Mouse (Mus musculus): ENCODE results near the gene Adamtsl1.

The Adamtsl1 gene

DNA sequence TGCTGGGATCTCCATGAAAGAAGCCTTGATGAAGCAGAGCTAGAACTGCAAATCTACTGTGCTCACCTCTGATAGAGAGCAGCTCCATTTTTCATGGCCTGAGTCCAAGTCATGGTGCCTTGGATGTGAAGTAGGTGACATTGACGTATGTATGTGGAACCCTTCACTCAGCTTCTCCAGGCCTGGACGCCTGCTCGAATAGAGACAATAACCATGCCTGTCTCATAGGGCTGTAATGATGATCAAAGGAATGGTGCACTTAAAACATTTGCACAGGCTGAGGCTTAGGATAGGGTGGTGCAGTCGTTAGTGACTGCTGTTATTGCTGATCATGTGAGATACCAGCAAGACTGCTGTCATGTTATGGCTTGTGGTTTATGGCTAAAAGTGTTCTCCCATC, 801.1 kb downstream of the Adamtsl1 start:
- DNase-seq (ENCODE audit: low spot score): no peak

DNA sequence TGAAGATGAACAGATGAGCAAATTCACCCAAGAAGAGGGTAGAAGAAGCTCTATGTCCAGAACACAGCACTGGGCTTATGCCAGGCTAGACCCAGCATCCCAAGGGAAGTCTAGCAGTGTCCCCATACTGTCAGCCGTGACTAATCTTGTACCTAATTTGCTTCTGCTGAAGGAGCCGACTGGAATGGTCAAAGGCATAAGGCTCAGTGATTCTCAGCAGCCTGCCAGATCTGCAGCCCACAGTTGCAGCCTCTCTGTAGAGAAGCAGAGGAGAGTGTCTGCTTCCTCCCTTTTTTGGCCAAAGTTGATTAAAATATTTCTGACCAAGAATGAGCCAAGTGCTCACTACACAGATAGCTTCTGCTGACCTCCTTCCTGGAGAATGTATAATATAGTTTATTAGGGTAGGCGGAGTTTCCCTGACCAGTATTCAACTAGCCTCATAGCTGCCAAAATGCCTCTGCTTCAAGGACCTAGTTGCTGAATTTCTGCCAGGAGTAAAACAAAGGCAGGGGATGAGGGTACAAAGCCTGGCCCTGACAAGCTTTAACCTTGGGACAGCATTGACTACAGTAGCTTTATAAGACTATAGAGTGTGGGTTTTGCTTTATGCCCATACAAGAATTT, 804.1 kb downstream of the Adamtsl1 start:
- no peak for DNase-seq (ENCODE audit: low spot score)

DNA sequence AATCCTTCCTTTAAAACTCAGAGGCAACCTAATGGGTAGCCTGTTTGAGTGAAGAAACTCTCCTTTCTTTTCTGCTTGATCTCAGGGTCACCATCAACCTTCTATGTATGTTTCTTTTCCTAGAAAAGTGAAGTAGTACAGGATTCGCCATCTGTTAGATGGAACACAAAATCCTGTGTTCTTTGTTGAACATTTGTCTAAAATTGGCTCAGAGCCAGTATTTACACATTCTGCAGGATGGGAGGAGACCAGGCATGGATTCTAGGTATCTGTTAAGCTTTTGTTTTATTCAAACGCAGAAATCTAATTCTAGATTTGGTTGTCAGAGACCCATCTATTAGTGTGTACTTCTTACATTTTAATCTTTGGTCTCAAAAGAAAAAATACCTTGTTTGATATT, 811.4 kb downstream of the Adamtsl1 start:
- DNase-seq (ENCODE audit: low spot score): no peak

DNA sequence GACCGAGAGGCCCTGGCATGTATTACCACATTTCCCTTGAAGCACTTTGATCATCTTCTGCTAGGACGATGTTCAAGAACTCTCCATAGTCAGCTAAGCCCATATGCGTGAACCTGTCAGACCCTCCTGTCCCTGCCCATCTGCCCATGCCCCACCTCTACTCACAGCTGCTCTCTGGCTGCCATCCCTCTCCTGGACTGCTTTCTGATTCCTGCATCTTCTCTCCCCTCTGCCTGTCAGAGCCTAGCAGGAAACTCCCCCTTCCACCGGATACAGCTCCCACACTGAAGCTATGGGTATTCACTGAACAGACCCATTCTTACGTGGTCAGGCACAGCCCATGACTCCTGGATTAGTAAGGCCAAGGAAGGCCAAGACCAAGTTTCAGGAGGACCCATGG, 812.0 kb downstream of the Adamtsl1 start:
- no peak for DNase-seq (ENCODE audit: low spot score)

DNA sequence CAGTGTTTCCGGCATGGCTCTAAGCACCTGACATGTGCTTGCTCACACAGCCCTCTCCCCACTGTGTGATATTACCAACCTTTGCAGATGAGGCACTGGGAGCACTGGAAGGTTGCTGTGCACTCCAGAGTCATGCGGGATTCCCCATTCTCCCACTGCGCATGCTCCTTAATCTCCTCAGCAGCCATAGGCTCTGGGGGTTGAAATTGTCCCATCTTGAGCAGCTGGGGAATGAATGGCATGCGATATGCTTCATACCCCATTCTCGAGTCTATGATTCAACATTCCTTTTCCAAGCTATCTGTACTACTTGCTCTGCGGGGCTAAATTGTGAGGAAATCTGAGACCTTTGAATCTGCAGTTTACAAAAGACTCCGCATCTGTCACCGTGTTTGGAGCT, 812.7 kb downstream of the Adamtsl1 start:
- DNase-seq (ENCODE audit: low spot score): no peak

DNA sequence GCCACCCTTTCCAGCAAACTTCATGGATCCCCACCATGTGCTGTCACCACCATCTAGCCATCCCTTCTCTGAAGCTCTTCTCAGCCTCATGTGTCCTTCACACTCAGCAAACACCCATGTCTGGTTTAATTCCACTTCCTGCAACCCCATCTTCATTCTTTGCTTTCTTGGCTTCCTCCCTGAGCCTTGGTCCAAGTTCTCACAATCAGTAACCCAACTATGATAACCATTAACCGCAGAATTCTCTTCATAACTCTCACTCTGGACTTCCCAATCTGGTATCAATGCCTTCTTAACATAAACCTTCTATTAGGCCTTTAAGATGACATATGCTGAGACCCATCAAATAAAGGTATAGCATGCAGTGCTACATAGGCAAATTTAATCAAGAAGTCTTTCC, 815.5 kb downstream of the Adamtsl1 start:
- DNase-seq (ENCODE audit: low spot score): no peak

DNA sequence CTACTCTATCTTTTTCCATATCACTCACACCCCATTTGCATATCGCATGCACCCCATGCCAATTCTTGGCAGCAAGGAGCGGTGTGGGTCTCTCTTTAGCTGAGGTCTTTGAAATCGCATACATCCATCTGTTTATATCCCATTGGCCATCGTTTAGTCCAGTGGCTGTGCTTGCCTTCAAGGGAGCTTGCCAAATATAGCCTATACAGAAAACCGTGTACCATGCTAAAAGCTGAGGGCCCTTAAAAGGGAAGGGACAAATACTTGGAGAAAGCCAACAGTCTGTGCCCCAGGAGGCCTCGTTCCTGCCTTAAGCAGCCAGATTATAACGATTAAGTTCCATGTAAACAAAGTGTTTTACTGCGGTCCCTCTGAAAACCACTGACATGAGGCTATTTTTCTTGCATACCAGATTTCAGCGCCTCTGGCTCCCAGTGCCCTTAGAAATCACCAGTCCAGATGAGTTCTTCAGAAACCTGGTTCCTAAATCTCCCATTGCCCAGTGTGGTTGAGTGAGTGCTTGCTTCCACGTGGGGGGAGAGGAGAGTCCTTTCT, 822.0 kb downstream of the Adamtsl1 start:
- no peak for DNase-seq (ENCODE audit: low spot score)

DNA sequence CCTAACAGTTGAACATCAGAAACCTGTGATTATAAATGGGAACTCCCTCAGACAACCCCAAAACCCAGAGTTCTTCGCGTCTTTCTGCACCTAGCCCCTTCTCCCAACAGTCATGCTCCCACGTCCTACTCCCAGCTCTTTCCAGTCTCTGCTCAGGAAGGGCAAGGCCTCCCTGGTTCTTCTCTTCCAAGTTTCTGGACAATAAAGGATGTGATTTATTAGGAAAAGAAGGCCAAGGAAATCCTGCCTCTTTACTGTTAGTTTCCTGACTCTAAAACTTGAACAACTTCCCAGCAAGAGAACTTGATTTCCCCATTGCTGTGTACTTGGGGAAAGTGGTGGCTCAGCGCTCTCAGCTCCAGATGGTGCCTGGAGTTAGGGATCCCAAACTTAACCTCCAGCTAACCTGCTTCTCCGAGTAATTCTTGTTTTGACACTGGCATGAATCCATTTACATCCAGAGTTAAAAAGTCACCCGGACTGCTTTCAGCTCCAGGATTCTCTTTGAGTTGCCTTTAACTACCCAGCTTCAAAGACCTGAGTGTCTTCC, 823.3 kb downstream of the Adamtsl1 start:
- no peak for DNase-seq (ENCODE audit: low spot score)

DNA sequence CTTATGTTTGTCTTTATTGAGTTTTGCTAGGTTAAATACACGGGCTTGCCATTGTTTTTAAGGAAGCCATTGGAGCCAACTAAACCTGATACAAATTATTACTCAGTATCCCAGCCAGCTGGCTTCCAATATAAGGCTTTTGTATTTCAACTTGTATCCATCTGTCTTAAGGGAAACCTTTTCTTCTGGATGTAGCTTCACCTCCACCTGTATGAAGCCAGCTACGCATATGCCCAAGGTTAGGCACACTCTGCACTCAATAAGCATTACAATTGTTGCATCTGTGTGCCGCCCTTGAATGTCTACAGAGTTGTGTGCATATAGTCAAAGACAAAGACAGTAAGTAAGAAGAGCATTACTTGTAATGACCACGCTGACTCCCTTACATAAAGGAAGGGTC, 835.4 kb downstream of the Adamtsl1 start:
- no peak for DNase-seq (ENCODE audit: low spot score)

DNA sequence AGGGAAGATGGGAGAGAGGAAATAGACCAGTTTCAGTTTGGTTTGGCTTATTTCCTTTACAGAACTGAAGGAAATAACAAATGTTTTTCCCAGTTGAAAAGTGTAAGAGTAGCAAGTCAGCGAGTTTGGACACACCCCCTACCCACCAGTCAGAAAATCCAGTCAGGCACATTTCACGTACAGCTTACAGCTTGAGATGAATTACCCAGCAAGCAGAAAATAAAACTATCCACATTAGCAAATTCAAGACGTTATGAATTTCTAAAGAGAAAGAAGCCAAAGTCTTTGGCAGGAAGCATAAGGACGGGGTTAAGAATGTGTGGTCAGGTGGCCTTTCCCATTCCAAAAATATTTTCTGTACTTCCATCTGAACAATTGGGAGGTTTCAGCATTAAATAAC, 838.1 kb downstream of the Adamtsl1 start:
- DNase-seq (ENCODE audit: low spot score): no peak

DNA sequence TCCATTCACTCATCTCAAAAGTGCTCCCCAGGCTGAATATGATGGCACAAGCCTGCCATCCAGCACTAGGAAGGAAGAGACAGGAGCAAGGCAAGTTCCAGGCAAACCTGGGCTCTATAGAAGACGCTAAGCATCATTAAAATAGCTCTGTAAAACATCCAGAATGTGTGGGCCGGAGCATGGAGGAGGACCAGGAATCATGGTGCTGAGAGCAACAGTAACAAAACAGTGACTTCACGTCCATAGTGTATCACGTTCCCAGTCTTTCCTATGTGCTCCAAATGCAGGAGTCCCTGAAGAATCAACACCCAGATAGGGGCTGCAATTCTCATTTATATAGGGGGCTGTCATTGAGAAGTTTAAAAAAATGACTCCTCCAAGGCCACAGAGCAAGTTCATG, 839.6 kb downstream of the Adamtsl1 start:
- DNase-seq (ENCODE audit: low spot score): no peak

DNA sequence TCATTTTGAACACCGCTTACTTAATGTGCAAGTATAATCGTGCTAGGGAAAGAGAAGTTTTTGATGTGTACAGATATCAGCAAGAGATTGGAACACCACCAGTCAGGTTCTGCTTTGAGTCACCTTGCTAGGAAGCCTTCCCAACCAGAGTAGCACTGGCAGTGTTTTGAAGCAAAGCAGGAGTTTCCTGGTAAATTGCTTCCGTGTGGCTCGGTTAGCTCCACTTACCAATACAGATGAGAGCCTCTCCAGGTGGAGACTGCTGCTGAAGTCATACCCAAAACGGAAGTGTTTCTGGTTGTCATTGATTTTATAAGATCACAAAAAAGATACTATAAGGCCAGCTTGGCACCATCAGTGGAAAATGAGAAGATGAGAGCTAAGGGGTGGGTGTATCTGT, 845.4 kb downstream of the Adamtsl1 start:
- DNase-seq (ENCODE audit: low spot score): no peak

DNA sequence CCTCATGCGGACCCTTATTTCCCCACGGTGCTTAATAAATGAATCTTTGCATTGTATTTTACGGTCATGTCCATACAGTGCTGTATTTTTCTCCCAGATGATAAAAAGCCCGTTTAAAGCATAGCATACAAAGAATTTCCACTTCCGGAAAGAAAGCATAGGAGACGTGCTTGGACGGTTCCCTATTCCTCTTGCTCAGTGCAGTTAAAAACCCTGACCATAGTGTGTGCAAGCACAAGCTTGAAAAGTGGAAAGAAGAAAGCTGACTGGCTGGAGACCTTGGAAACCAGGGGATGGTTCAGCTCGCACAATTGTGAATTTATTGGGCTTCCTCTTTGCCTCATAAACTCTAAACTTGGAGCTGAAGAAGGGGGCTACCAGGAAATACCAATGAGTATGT, 855.1 kb downstream of the Adamtsl1 start:
- no peak for DNase-seq (ENCODE audit: low spot score)

DNA sequence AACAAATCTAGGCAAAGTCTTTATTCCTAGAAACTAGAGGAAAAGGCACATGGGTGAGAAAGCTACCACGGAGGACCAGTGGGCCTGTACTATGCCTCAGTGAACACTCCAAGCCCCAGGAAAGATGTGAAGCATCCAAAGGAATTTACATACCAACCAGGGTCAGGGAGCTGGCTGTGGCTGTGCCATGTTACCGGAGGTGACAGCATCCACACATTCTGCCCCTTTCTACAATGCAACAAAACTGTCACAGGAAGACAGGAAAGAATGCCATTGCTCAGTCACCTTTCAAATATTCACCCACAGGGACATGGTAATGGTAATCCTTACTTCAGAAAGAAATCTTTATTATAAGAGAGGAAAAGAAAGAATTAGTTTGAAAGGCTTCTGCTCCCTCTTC, 859.2 kb downstream of the Adamtsl1 start:
- DNase-seq (ENCODE audit: low spot score): no peak

DNA sequence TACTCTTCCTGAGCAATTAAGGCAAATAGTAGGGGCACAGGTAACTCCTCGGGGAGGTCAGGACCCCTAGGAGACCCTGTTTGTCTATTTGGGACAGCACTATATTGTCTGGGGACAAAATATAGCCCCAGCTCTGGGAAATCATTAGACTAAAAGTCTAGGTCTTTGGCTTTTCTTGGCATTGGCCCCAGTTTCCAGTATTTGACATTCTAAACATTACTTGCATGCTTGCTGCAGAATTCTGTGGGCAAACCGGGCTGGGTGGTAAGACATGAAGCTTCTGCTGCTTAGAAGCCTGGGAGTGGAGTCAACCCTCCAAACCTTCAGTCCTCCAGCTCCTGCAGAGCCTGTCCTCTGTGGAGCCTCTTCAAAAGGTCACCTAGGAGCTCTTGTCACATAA, 869.2 kb downstream of the Adamtsl1 start:
- DNase-seq (ENCODE audit: low spot score): no peak

DNA sequence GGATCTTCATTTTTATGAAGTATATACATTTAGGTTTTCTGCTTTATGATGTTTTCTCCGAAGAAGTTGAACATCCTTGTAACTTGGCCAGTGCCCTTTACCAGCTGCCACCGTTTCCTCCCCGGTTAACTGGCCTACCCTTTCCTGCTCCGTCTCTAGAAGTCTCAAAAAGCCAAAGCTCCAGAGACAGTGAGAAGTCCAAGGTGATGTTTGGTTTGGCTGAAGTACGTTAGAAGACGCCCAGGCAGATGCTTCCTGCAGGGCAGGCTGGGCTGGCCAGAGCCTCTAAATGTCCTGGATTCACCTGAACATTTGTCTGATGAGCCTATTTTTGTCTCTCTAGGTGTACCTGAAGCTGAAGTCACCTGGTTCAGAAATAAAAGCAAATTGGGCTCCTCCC, 871.1 kb downstream of the Adamtsl1 start:
- no peak for DNase-seq (ENCODE audit: low spot score)

DNA sequence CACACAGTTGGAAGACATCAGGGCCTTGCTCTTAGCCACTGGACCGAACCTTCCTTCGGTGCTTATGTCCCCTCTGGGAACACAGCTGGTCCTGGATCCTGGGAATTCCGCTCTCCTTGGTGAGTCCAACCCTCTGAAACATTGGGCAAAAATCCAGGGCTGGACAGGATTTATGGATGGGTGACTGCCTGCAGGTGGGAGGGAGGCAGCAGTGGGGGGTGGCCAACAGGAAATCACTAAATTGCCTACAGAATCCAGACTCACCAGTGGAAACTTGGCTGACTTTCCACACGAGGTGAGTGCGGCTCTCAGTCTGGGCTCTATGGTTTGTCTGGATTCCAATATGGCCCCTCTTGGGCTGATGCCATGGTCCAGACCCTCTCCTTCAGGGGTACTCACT, 874.5 kb downstream of the Adamtsl1 start:
- no peak for DNase-seq (ENCODE audit: low spot score)

DNA sequence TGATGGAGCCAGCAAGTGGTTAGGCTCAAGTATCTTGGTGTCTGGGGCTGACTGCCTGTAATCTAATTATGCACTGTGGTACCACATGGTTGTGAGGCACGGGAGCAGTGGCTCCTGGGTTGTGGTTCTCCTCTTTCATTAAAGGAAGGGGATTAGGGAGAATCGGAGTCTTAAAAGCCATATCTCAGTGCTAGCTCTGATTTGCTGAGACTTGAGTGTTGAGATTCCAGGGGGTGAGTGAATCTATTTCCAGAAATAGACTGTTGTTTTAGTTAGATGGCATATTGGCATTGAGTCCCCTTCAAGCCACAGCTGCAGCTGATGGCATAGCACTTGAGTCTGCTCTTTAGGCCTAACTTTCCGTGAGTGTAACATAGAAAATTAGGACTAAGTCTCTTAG, 877.2 kb downstream of the Adamtsl1 start:
- DNase-seq (ENCODE audit: low spot score): no peak

DNA sequence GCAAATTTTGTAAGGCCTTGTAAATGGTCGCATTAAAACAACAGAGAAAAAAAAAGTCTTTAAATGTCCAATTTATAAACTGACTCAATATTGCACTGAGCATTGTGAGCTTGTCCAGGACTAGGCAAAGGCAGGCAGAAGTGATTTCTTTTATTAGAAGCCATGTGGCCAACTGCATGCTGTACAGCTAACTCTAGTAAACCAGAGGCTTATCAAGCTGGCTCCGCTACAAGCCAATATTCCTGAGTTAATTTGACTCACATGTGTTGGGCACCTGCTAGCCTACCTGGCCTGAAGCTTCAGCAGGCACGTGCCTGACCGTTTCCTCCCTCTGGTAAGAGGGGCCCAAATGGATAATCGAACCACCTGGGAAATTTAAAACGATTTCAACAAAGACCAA, 881.7 kb downstream of the Adamtsl1 start:
- no peak for DNase-seq (ENCODE audit: low spot score)

DNA sequence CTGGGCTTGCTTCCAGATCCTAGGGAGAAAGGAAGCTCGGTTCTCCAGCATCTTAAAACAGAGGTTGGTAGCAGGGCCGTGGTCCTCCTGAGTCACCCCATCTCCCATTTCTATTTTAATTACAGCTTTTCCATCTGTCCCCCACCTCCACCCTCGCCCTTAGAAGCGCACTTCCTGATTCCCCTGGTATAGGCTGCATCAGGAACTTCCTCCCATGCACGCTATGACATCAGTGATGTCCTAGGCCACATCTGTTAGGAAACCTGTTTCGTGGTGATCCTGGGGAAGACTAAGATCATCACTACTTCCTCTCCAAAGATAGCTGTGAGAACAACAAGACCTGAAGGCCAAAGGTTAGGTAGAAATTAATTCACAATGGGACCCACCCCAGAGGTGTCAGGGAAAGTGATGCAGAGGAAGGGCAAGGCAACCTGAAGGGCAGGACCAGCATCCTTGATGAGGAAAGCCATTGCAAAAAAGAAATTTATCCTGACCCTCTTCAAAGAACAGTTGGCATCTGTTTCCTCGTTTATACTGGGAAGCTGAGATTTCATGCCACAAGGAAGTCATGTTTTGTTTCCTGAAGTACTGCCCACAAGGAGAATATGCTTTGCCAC, 882.8 kb downstream of the Adamtsl1 start:
- DNase-seq (ENCODE audit: low spot score): no peak

DNA sequence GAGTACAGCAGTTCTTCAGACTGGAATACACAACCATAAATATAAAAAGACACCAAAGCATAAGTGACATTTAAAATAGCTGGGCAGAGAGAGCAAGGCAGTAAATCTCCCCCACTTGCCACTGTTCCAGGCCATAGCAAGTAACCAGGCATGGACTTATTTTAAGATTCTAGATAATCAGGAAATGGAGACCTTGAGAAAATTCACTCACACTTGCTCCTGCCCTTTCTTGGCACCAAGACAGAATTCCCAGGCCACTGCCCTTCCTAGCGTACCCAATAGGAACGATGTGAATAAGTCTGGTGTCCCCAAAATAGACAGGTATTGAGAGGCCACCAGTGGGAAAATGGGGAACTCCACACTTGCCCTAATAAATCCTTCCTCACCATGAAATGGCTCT, 883.5 kb downstream of the Adamtsl1 start:
- no peak for DNase-seq (ENCODE audit: low spot score)

DNA sequence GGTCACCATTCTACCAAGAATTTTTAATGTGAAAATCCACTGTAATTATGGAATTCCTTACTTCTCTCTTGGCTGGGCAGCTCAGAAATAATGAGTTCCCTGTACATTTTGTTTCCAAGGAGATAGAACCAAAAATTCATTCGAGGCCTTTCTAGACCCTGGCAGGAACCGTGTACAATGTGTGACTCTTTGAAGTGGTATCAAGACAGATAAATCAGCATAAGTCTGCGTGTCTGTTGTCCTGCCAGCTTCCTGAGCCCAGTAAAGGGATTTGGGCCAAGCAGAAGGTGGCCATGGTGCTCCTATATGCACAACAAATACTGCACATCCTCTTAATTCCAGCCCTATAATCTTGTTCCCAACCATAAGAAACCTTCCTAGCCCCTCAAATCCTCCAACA, 887.1 kb downstream of the Adamtsl1 start:
- DNase-seq (ENCODE audit: low spot score): no peak

DNA sequence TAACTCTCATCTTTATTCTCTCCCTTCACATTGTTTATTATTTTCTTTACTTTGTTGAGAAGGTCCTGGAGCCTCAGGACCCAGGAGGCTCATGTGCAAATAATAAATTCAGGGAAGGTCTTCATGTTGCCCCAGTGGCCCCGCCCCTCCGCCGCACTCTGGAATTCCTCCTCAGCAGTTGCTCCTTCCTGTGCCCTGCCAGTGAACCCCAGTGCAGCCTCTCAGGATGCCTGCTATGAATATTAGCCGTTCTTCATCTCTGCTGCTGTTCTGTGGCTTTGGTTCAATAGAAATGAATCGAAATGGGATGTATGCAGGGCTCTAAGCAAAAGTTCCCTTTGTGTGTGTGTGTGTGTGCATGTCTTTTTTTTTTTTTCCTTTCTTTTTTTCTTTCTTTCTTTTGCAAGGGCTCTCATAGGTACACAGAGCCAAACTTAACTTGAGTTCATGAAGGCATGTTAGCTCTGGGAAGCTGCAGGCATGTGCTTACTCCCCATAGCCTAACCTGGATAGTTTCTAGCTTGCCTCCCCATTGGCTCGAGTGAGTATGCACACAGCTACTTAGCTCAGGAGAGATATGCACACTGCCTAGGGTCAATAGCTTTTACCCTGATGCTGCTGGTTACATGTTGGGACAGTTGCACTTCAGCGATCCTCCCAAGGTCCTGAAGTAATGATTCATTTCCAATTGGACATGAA, 892.7 kb downstream of the Adamtsl1 start:
- no peak for DNase-seq (ENCODE audit: low spot score)
